ENCODE assay signal across 7 mouse cellular contexts in genomic region chr16:4880136-4880825, GRCm38 (mm10). TPM values are rescaled to one million over a fixed set of nuclear protein-coding genes. Genes with fewer than 3 reads are reported as not detected.
DNase-seq lines count a peak whose midpoint lies in the region; ATAC-seq lines count a peak whose summit lies in the region.

Ubald1 (minus strand) TSS chr16:4880315.

- peak within 1 kb of the TSS; percentile 77 for H3K4me2 ChIP-seq in intestine, embryonic 15.5 days (replicated peaks)

- peaks cover 42% of the 10 kb centered on the region for H3K4me1 ChIP-seq in intestine, embryonic 15.5 days (replicated peaks)
- peaks cover 37% of the 10 kb centered on the region for H3K4me1 ChIP-seq in midbrain, embryonic 10.5 days

- peak within 1 kb of the TSS; percentile 70 for H3K9ac ChIP-seq in intestine, embryonic 15.5 days

- DNase-seq in adrenal gland, adult 2 months: peak; percentile 98
- DNase-seq in embryo, embryonic 11.5 days (ENCODE audit: low read depth, low spot score): peak; percentile 98
- DNase-seq in gastrocnemius, postnatal 36 days: peak; percentile 91 to 96
- DNase-seq in left cerebral cortex, postnatal 25 days (ENCODE audit: low spot score in 2 of 2): peak; percentile 98 to 100
- peak; percentile 99 for DNase-seq in midbrain, embryonic 10.5 days (ENCODE audit: low spot score)
- peak; percentile 99 for DNase-seq in right cerebral cortex, postnatal 4 days

- H3K9me3 ChIP-seq in intestine, embryonic 15.5 days: no peaks in the 10 kb centered on the region
- H3K9me3 ChIP-seq in midbrain, embryonic 10.5 days (replicated peaks): no peaks in the 10 kb centered on the region

- peak within 1 kb of the TSS; percentile 83 for H3K4me3 ChIP-seq in intestine, embryonic 15.5 days (replicated peaks)
- H3K4me3 ChIP-seq in midbrain, embryonic 10.5 days: peak within 1 kb of the TSS; percentile 88

- WGBS in intestine, embryonic 15.5 days: under 1% methylated on average over 48 of the region's 48 CpGs
- under 1% methylated on average over 48 of the region's 48 CpGs for WGBS in midbrain, embryonic 10.5 days

- H3K36me3 ChIP-seq in intestine, embryonic 15.5 days: peaks cover 9% of the 10 kb centered on the region; the same call in 1 of the 2 replicates
- peaks cover 14% of the 10 kb centered on the region for H3K36me3 ChIP-seq in midbrain, embryonic 10.5 days

- H3K27me3 ChIP-seq in intestine, embryonic 15.5 days (replicated peaks): no peaks in the 10 kb centered on the region
- H3K27me3 ChIP-seq in midbrain, embryonic 10.5 days (ENCODE audit: low read depth, poor library complexity, severe bottlenecking): no peaks in the 10 kb centered on the region

- intact Hi-C loops in gastrocnemius, postnatal 36 days (cut with DNase I): no loop called here
- intact Hi-C loops in left cerebral cortex, postnatal 25 days (cut with DNase I): no loop called here

- ATAC-seq in intestine, embryonic 15.5 days: peak; percentile 84

- H3K27ac ChIP-seq in intestine, embryonic 15.5 days: peak within 1 kb of the TSS; percentile 98
- peak within 1 kb of the TSS; percentile 92 for H3K27ac ChIP-seq in midbrain, embryonic 10.5 days (replicated peaks)

RNA-seq across cellular contexts. Expression of gene Ubald1, which starts in this region (rescaled TPM):
- 10 to 100 TPM; 32.8 to 37.8 TPM for total RNA-seq in adrenal gland, adult 2 months (2021)
- polyA plus RNA-seq in adrenal gland, adult 2 months (2012; rRNA removed): 59.7 and 68.0 TPM in 2 replicates
- 10 to 100 TPM; 31.9 to 38.9 TPM for total RNA-seq in gastrocnemius, postnatal 36 days (2021)
- 34.0 and 36.1 TPM in 2 replicates for polyA plus RNA-seq in intestine, embryonic 15.5 days (2015; fragmentation: Nextera tagmentation; extraction: Ambion mirVana)
- total RNA-seq in left cerebral cortex, postnatal 25 days (2021): 10 to 100 TPM; 86.6 to 88.2 TPM
- polyA plus RNA-seq in midbrain, embryonic 10.5 days (2016; fragmentation: Nextera tagmentation; extraction: Ambion mirVana): 29.6 and 36.0 TPM in 2 replicates

Comparison
In these comparisons a context has a peak if more than half of its experiments do, and no peak if none do; other contexts are left out.
1. Peak in every context shown above with its lines: DNase-seq, ATAC-seq, H3K4me3 ChIP-seq and H3K27ac ChIP-seq.